Mouse (Mus musculus) Patski (cell line): ENCODE data around the gene Usp49. TPM values are rescaled to one million over a fixed set of nuclear protein-coding genes. Genes with fewer than 3 reads are reported as not detected.
"Not testable (repeated sequence)": the region's sequence is repeated elsewhere in the genome, so short reads cannot be mapped to it uniquely, and the experiment has no call there.

ENCODE experiments used
- ATAC-seq: fragments of 100-300 bp; one replicate; pipeline ENCODE4 v1.8.0; 2021
- CTCF ChIA-PET: fragments of 350-600 bp; sonication (Branson Sonifier 250); formaldehyde crosslinking; loops from one replicate; lab custom pipeline; 2022; ENCODE audit warnings: inconsistent platforms; lab: Charles Lee
- POLR2A ChIA-PET: fragments of 350-600 bp; sonication (Branson Sonifier 250); formaldehyde crosslinking; loops from one replicate; lab custom pipeline; 2022; ENCODE audit warnings: antibody characterized with exemption, inconsistent platforms; lab: Charles Lee
- DNase-seq: peaks from one replicate; pipeline ENCODE4 v3.0.0-alpha.2; 2011; ENCODE audit warnings: low read depth, low spot score
- H3K27me3 ChIP-seq: fragments of 371-371 bp; one replicate; pipeline ENCODE4 v1.5.1; 2021
- CTCF ChIP-seq: fragments of 100-300 bp; IDR thresholded peaks from one replicate; pipeline ENCODE4 v1.5.1; 2021
- in situ Hi-C: fragments of 300-500 bp; cut with MboI; formaldehyde crosslinking; loops from 3 replicates; pipeline ENCODE4 v1.11.1; 2018; ENCODE audit warnings: low pct_unique_long_range_greater_than_20kb, mixed read lengths
- polyA plus RNA-seq: library from polyadenylated mRNA; unstranded; gene quantifications from one replicate; pipeline ENCODE4 v1.2.3, GENCODE M21; 2021

Gene Usp49
- polyA plus RNA-seq, 1 experiment from 2014 or later: 10.0 TPM

- DNase-seq (no peak), ATAC-seq (no peak)
- in situ Hi-C loops: no loop called here
- TF ChIP-seq CTCF: no peak
- ChIA-PET CTCF (interaction anchor here (0.5 to 4.0 kb wide), 7 partner anchors 12 to 123 kb away, joined by 3 to 16 read pairs (median 3); no protein-coding TSS in a partner anchor), POLR2A (interaction anchor here (0.6 to 1.0 kb wide), 2 partner anchors 61 to 103 kb away, joined by 3 read pairs; no protein-coding TSS in a partner anchor)
- H3K27me3 ChIP-seq: no peaks in the 10 kb centered on the region
Observed at GRCm38 (mm10) chr17:47633999-47634770, 3.7 kb downstream of the Usp49 start.

- H3K27me3 ChIP-seq: no peaks in the 10 kb centered on the region
- CTCF ChIA-PET: interaction anchor here (0.9 to 4.1 kb wide), 6 partner anchors 12 to 42 kb away, joined by 3 to 17 read pairs (median 5); partner anchors contain the start of gene Usp49
- POLR2A ChIA-PET: no interaction called here
- DNase-seq (no peak), ATAC-seq (no peak)
- in situ Hi-C loops: no loop called here
- peak; percentile 71 for TF ChIP-seq CTCF
Observed at GRCm38 (mm10) chr17:47642992-47643391, 12.5 kb downstream of the Usp49 start.

- DNase-seq: no peak
- POLR2A ChIA-PET: interaction anchor here (1.1 to 1.3 kb wide), 2 partner anchors 26 to 30 kb away, joined by 3 to 4 read pairs; no protein-coding TSS in a partner anchor
- TF ChIP-seq CTCF: peak; percentile 65
- CTCF ChIA-PET: interaction anchor here (0.7 to 5.1 kb wide), 8 partner anchors 8 to 38 kb away, joined by 3 to 55 read pairs (median 8); no protein-coding TSS in a partner anchor
- no peak for ATAC-seq
- in situ Hi-C loops: loop anchor here (5.0 kb wide), 1 partner anchor 41 kb away; the partner anchor contains the start of genes Frs3 and Tomm6
- no peaks in the 10 kb centered on the region for H3K27me3 ChIP-seq
Observed at GRCm38 (mm10) chr17:47646683-47647082, 16.2 kb downstream of the Usp49 start.

GRCm38 (mm10) chr17:47648966-47649365 lies 18.5 kb downstream of the Usp49 start:
- DNase-seq: no peak
- no peaks in the 10 kb centered on the region for H3K27me3 ChIP-seq
- in situ Hi-C loops: loop anchor here (5.0 kb wide), 1 partner anchor 38 kb away; the partner anchor contains the start of genes Frs3 and Tomm6
- POLR2A ChIA-PET: no interaction called here
- CTCF ChIA-PET: interaction anchor here (2.4 to 5.1 kb wide), 3 partner anchors 14 to 29 kb away, joined by 16 to 55 read pairs (median 22); no protein-coding TSS in a partner anchor
- no peak for ATAC-seq
- no peak for TF ChIP-seq CTCF

- ATAC-seq: no peak
- ChIA-PET CTCF (interaction anchor here (1.6 kb wide), 1 partner anchor 11 kb away, joined by 10 read pairs; no protein-coding TSS in a partner anchor), POLR2A (interaction anchor here (0.6 kb wide), 1 partner anchor 16 kb away, joined by 4 read pairs; no protein-coding TSS in a partner anchor)
- in situ Hi-C loops: no loop called here
- no peaks in the 10 kb centered on the region for H3K27me3 ChIP-seq
- TF ChIP-seq CTCF: no peak
- no peak for DNase-seq
Observed at GRCm38 (mm10) chr17:47651953-47652352, 21.5 kb downstream of the Usp49 start.

GRCm38 (mm10) chr17:47654346-47654745 lies 23.9 kb downstream of the Usp49 start:
- POLR2A ChIA-PET, DNase-seq, ATAC-seq, H3K27me3 ChIP-seq, in situ Hi-C loops: not testable (repeated sequence)
- CTCF ChIA-PET: interaction anchor here (1.0 kb wide), 1 partner anchor 9 kb away, joined by 3 read pairs; no protein-coding TSS in a partner anchor

- no peaks in the 10 kb centered on the region for H3K27me3 ChIP-seq
- POLR2A ChIA-PET: interaction anchor here (0.6 to 1.1 kb wide), 2 partner anchors 14 to 1756 kb away, joined by 3 read pairs; no protein-coding TSS in a partner anchor
- ATAC-seq (no peak), DNase-seq (no peak)
- in situ Hi-C loops: no loop called here
- no peak for TF ChIP-seq CTCF
- CTCF ChIA-PET: interaction anchor here (1.4 to 1.5 kb wide), 2 partner anchors 8 to 32 kb away, joined by 4 to 6 read pairs; no protein-coding TSS in a partner anchor
Observed at GRCm38 (mm10) chr17:47655697-47656096, 25.2 kb downstream of the Usp49 start.

GRCm38 (mm10) chr17:47657901-47658300 lies 27.4 kb downstream of the Usp49 start:
- ChIA-PET CTCF (no interaction called here), POLR2A (no interaction called here)
- no peak for ATAC-seq
- no peak for TF ChIP-seq CTCF
- in situ Hi-C loops: no loop called here
- H3K27me3 ChIP-seq: no peaks in the 10 kb centered on the region
- no peak for DNase-seq

GRCm38 (mm10) chr17:47658741-47659243 lies 28.3 kb downstream of the Usp49 start:
- TF ChIP-seq CTCF: no peak
- ATAC-seq (no peak), DNase-seq (no peak)
- in situ Hi-C loops: no loop called here
- POLR2A ChIA-PET: no interaction called here
- H3K27me3 ChIP-seq: no peaks in the 10 kb centered on the region
- CTCF ChIA-PET: no interaction called here

- no peak for TF ChIP-seq CTCF
- no peak for DNase-seq
- ChIA-PET POLR2A (no interaction called here), CTCF (interaction anchor here (0.8 to 3.2 kb wide), 4 partner anchors 10 to 19 kb away, joined by 3 to 15 read pairs (median 8); no protein-coding TSS in a partner anchor)
- no peaks in the 10 kb centered on the region for H3K27me3 ChIP-seq
- peak; percentile 29 for ATAC-seq
- in situ Hi-C loops: no loop called here
Observed at GRCm38 (mm10) chr17:47663009-47663713, 32.7 kb downstream of the Usp49 start.
